Mouse (Mus musculus): ENCODE measurements at regions not wholly inside any gene's neighbourhood (a gene's known extent, or its start where the extent isn't known, plus 50 kb on each side); places are given as distances from the start of the nearest gene placed in this dataset.
"Not testable (repeated sequence)": the region's sequence is repeated elsewhere in the genome, so short reads cannot be mapped to it uniquely, and the experiment has no call there.

DNA sequence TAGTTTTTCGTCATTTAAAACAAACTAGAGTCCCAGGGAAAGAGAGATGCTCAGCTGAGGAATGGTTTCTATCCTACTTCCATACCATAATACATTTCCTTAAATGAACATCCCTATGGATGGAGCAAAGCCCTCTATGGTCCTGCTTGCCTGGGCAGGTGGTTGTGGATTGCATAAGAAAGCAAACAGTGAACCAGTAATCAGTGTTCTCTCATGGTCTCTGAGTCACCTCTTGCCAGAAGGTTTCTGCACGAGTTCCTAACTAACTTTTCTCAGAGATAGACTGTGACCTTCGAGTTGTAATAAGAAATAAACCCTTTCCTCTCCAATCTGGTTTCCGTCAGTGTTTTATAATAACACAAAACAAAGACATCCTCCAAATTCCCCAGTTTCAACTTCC is 62.9 kb upstream of the Bet1 start:
- no peaks in the 10 kb centered on the region for H3K36me3 ChIP-seq
- H3K4me1 ChIP-seq (replicated peaks): no peaks in the 10 kb centered on the region
- H3K9ac ChIP-seq: no peak overlapping the region
- H3K27ac ChIP-seq: no peak overlapping the region
- H3K4me2 ChIP-seq: no peak overlapping the region
- no peaks in the 10 kb centered on the region for H3K9me3 ChIP-seq (replicated peaks)
- no peak for ATAC-seq (replicated peaks; ENCODE audit: insufficient number of reproducible peaks, insufficient read depth, low FRiP score, low read depth)
- no peaks in the 10 kb centered on the region for H3K27me3 ChIP-seq
- H3K4me3 ChIP-seq: no peak overlapping the region
- WGBS: 50% methylated on average over 4 of the region's 4 CpGs

DNA sequence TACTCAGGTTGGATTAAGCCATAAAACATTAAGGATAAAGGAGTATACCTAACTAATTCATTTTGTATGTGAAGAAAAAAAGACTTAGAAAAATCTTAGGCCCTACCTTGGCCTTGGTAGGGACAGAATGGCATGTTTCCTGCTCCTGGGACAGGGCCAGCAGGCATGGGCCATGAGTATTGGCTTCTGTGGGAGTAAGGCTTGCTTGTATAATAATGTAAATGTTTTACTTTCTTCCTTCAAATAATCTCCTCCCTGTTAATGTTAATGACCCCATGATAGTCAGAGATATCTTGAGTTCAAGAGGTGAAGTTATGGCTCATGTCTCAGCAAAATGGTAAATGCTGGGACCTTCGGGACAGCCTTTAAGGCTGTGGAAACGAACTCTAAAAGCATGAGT is 71.5 kb upstream of the Bet1 start:
- no peak for ATAC-seq (replicated peaks; ENCODE audit: insufficient number of reproducible peaks, insufficient read depth, low FRiP score, low read depth)
- Histone ChIP-seq H3K36me3 (no peaks in the 10 kb centered on the region), H3K9me3 (replicated peaks) (no peaks in the 10 kb centered on the region), H3K9ac (no peak overlapping the region), H3K27me3 (no peaks in the 10 kb centered on the region), H3K4me2 (no peak overlapping the region), H3K4me1 (replicated peaks) (no peaks in the 10 kb centered on the region), H3K27ac (no peak overlapping the region), H3K4me3 (no peak overlapping the region)
- 71% methylated on average over 2 of the region's 2 CpGs for WGBS

DNA sequence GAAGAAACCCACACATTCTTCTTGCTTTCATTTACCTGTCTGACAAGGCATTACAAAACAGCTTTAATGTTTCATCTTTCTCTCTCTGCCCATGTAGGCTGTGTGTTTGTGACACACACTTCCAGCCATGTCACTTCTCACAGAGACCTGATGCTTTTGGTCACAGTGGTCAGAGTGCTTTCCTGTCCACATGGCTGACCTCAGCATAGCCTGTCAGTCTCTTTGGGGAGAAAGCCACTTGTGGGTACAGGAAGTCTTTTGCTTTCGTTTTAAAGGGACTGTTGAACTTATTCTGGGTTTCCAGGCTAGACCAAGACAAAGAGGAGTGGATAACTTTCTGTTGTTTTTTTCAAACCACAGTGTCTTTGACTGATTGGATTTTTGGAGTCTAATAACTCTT is 77.0 kb upstream of the Bet1 start:
- H3K9ac ChIP-seq: no peak overlapping the region
- H3K4me1 ChIP-seq (replicated peaks): no peaks in the 10 kb centered on the region
- H3K27me3 ChIP-seq: no peaks in the 10 kb centered on the region
- H3K4me2 ChIP-seq: no peak overlapping the region
- no peak overlapping the region for H3K27ac ChIP-seq
- no peak for ATAC-seq (replicated peaks; ENCODE audit: insufficient number of reproducible peaks, insufficient read depth, low FRiP score, low read depth)
- H3K36me3 ChIP-seq: no peaks in the 10 kb centered on the region
- WGBS: 43% methylated on average over 1 of the region's 1 CpGs
- no peaks in the 10 kb centered on the region for H3K9me3 ChIP-seq (replicated peaks)
- no peak overlapping the region for H3K4me3 ChIP-seq

DNA sequence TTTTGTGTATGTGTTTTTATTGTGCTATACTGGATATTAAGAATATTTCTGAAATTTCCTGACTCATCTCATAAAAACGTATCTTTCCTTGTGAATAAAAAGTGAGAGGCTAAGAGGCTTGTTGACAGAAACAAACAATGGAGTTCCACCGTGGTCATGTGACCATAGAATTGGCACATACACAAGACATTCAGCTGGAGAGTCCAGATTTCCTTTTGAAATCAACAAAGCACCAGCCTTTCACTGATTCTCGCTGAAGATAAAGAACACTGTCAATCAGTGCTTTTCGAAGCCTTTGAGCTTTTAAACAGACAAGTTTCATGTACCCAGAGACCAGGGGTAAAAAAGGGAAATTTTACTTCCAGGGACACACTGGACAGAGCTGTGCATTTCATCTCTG is 80.3 kb upstream of the Bet1 start:
- no peak overlapping the region for H3K27ac ChIP-seq
- no peak for ATAC-seq (replicated peaks; ENCODE audit: insufficient number of reproducible peaks, insufficient read depth, low FRiP score, low read depth)
- H3K36me3 ChIP-seq: no peaks in the 10 kb centered on the region
- H3K4me2 ChIP-seq: no peak overlapping the region
- no peaks in the 10 kb centered on the region for H3K4me1 ChIP-seq (replicated peaks)
- H3K4me3 ChIP-seq: no peak overlapping the region
- H3K9ac ChIP-seq: no peak overlapping the region
- H3K9me3 ChIP-seq (replicated peaks): no peaks in the 10 kb centered on the region
- 56% methylated on average over 4 of the region's 4 CpGs for WGBS
- H3K27me3 ChIP-seq: no peaks in the 10 kb centered on the region

DNA sequence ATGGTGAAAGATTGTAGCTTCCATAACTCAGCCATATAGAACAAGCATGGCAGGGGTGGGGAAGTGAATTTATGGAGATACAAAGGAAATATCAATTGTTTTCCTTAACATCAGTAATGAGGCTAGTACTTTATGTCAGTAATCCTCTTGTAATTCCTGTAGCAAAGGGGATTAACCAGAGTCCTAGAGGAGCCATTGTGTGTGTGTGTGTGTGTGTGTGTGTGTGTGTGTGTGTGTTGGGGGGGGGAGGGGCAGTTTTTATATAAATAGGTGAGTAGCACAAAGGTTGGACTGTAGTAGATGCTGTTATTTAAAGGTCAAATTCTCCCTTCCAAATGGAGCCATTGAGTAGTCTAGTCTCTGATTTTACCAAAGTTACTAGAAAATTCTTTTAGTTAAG is 81.0 kb upstream of the Bet1 start:
- ATAC-seq (replicated peaks; ENCODE audit: insufficient number of reproducible peaks, insufficient read depth, low FRiP score, low read depth): no peak
- Histone ChIP-seq H3K27ac (no peak overlapping the region), H3K4me3 (no peak overlapping the region), H3K9ac (no peak overlapping the region), H3K27me3 (no peaks in the 10 kb centered on the region), H3K36me3 (no peaks in the 10 kb centered on the region), H3K4me1 (replicated peaks) (no peaks in the 10 kb centered on the region), H3K9me3 (replicated peaks) (no peaks in the 10 kb centered on the region), H3K4me2 (no peak overlapping the region)

DNA sequence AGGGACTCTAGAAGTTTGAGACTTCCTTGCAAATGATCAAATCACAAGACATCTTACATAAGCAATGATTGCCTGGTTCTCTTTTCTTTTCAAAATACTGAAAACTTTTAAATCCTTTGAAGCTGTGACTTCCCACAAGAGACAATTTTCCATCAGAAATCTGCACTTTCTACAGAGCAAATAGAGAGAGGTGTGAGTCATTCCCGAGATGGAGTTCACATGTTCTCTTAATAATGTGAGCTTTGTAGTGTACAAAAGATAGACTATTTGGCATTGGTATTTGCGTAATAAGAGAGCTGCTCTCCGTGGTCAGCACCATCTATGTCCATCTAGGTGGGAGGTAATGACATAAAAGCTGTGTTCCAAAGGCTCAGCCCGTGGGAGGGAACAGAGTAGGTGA is 84.8 kb upstream of the Bet1 start:
- no peak overlapping the region for H3K27ac ChIP-seq
- no peaks in the 10 kb centered on the region for H3K4me1 ChIP-seq (replicated peaks)
- no peaks in the 10 kb centered on the region for H3K9me3 ChIP-seq (replicated peaks)
- WGBS: 53% methylated on average over 4 of the region's 4 CpGs
- H3K27me3 ChIP-seq: no peaks in the 10 kb centered on the region
- no peaks in the 10 kb centered on the region for H3K36me3 ChIP-seq
- no peak overlapping the region for H3K9ac ChIP-seq
- no peak overlapping the region for H3K4me2 ChIP-seq
- H3K4me3 ChIP-seq: no peak overlapping the region
- ATAC-seq (replicated peaks; ENCODE audit: insufficient number of reproducible peaks, insufficient read depth, low FRiP score, low read depth): no peak

DNA sequence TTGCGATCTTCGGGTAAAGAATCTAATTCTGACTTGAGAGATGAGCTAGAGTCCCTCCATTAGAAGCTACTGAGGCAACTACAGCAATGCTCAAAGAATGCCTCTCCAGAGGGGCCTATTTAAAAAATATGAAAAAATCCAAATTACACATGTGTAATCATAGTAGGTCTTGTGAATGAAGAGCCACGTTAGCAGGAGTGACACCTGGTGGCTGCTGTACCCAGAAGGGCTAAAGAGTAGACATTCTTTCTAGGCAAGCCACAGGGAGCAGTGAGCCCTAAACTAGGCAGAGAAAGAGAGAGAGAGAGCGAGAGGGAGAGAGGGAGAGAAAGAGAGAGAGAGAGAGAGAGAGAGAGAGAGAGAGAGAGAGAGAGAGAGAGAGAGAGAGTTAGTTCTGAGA is 100.9 kb upstream of the Bet1 start:
- Histone ChIP-seq H3K9ac (no peak overlapping the region), H3K36me3 (no peaks in the 10 kb centered on the region), H3K4me1 (replicated peaks) (no peaks in the 10 kb centered on the region), H3K4me2 (no peak overlapping the region), H3K9me3 (replicated peaks) (no peaks in the 10 kb centered on the region), H3K4me3 (no peak overlapping the region), H3K27ac (no peak overlapping the region), H3K27me3 (no peaks in the 10 kb centered on the region)
- ATAC-seq (replicated peaks; ENCODE audit: insufficient number of reproducible peaks, insufficient read depth, low FRiP score, low read depth): no peak
- 73% methylated on average over 4 of the region's 4 CpGs for WGBS

DNA sequence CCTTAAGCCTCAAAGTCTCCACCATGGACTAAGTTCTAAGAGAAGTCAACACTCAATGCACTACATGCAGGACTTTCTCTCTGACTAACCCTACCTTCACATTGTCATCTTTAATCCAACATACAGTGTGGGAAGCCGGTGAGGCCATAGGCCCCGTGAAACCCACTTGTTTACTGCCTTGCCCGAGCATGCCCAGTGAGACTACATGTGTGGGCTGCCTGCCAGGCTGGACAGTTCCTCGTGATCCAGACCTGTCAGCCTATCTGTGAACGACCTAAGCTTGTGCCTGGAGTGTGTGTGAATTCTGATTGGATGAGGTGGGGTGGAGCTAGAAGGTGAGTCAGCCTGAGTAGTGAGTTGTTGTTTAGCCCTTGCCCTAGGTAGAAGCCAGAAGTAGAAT is 104.2 kb upstream of the Bet1 start:
- not testable (repeated sequence) for H3K4me1 ChIP-seq (replicated peaks); H3K27me3 ChIP-seq; H3K4me3 ChIP-seq; H3K9ac ChIP-seq; H3K4me2 ChIP-seq; H3K36me3 ChIP-seq; H3K9me3 ChIP-seq (replicated peaks); ATAC-seq (replicated peaks; ENCODE audit: insufficient number of reproducible peaks, insufficient read depth, low FRiP score, low read depth); H3K27ac ChIP-seq
- WGBS: 44% methylated on average over 5 of the region's 5 CpGs

DNA sequence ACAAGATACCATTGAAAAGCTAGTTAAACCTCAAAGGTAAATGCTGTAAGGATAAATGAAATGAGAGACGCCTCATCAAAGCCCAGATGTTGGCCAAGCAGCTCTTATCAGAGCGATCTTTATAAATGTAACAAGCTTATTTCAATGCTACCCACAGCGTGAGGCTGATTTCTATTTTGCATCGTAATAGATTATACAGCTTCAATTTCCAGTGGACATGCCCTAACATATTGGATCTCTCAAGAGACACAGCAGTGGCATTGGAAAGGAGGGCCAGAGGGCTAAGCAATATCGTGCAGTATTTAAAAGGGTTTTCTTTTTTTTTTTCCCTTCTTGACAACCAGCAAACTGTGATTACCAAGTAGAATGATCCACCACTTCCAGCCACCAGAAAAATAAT is 106.5 kb upstream of the Bet1 start:
- Histone ChIP-seq H3K9ac (no peak overlapping the region), H3K4me3 (no peak overlapping the region), H3K27ac (no peak overlapping the region), H3K4me1 (replicated peaks) (no peaks in the 10 kb centered on the region), H3K9me3 (replicated peaks) (no peaks in the 10 kb centered on the region), H3K27me3 (no peaks in the 10 kb centered on the region), H3K36me3 (no peaks in the 10 kb centered on the region), H3K4me2 (no peak overlapping the region)
- no peak for ATAC-seq (replicated peaks; ENCODE audit: insufficient number of reproducible peaks, insufficient read depth, low FRiP score, low read depth)
- 78% methylated on average over 5 of the region's 5 CpGs for WGBS

DNA sequence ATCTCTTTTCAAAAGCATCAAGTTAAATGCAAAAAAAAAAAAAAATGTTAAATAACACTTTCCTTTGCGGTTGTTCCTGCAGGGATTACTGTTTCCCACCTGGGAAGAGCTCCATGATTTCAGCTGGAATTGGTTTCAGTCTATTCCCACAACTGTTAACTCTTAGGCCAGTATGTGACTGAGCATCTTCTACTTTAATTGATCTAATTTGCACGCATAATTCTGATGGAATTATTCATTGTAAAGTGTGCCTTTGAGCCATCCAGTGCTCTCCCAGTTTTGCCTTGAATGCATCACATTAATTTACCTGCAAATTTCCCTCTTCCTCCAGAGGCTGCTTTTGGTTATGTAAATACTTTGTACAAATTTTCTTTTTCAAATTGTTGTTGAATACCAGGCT is 114.4 kb upstream of the Bet1 start:
- Histone ChIP-seq H3K9me3 (replicated peaks) (no peaks in the 10 kb centered on the region), H3K4me2 (no peak overlapping the region), H3K4me1 (replicated peaks) (no peaks in the 10 kb centered on the region), H3K4me3 (no peak overlapping the region), H3K27ac (no peak overlapping the region), H3K27me3 (no peaks in the 10 kb centered on the region), H3K36me3 (no peaks in the 10 kb centered on the region), H3K9ac (no peak overlapping the region)
- WGBS: 62% methylated on average over 2 of the region's 2 CpGs
- no peak for ATAC-seq (replicated peaks; ENCODE audit: insufficient number of reproducible peaks, insufficient read depth, low FRiP score, low read depth)

DNA sequence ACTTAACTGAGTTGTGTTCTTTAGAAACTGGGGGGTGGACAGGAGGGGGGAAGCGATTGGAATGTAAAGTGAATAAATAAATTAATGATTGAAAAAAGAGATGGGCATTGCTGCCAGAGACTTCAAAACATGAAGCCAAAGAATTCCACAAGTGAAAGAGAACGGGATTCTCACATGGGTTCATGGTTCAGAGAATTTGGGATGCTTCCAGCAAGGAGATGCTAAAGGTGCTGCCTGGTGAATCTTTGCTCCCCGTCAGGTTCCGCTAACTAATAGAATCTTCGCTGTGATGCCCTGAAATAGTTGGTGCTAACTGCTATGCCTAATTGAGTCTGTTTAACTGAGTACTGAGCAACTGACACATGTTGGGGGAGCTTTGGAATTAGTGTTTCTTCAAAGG is 118.9 kb upstream of the Bet1 start:
- Histone ChIP-seq H3K27me3 (no peaks in the 10 kb centered on the region), H3K9ac (no peak overlapping the region), H3K4me2 (no peak overlapping the region), H3K27ac (no peak overlapping the region), H3K36me3 (no peaks in the 10 kb centered on the region), H3K9me3 (replicated peaks) (no peaks in the 10 kb centered on the region), H3K4me1 (replicated peaks) (no peaks in the 10 kb centered on the region), H3K4me3 (no peak overlapping the region)
- no peak for ATAC-seq (replicated peaks; ENCODE audit: insufficient number of reproducible peaks, insufficient read depth, low FRiP score, low read depth)
- 79% methylated on average over 5 of the region's 5 CpGs for WGBS

DNA sequence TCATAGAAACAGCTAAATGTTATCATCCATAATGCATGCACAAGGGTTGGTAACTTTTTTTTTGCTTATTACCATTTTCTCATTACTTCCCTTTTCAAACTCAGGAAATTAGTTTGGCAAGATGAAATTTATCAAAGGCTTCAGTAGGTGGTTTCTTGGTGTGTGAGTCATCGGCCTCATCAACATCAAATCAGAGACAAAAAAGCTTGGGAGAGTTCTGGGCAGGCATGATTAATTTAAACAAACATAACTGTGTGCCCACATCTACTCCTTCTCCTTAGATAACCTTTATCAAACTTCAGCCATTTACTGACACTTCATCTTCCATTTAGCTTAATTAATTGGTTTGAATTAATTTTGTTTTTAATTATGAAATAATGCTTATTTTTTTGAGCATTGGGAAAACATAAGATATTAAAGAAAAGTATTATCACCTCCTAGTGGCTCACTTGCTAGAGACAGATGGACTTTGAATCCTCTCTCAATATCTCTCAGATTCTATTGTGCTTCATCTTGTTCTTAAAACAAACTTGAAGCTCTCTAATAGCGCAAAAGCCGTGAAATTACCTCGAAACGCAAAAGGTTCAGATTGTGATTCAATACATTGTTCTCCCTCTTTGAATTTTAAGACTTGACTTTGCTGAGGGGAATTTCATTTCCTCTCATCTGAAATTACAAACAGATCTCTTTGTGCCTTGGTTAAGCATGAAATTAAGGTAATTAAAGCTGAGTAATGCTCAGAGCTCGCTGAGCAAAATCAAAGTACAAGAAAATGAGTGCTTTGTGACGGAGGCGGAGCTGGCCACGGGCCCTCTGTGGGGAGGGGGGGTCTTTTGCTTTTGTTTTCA is 158.7 kb upstream of the Bet1 start:
- Histone ChIP-seq H3K27me3 (no peaks in the 10 kb centered on the region), H3K4me3 (no peak overlapping the region), H3K36me3 (no peaks in the 10 kb centered on the region), H3K27ac (no peak overlapping the region), H3K9me3 (replicated peaks) (no peaks in the 10 kb centered on the region), H3K9ac (no peak overlapping the region), H3K4me1 (replicated peaks) (no peaks in the 10 kb centered on the region), H3K4me2 (no peak overlapping the region)
- 76% methylated on average over 9 of the region's 9 CpGs for WGBS
- no peak for ATAC-seq (replicated peaks; ENCODE audit: insufficient number of reproducible peaks, insufficient read depth, low FRiP score, low read depth)

Measured in heart, embryonic 15.5 days (tissue).